Mouse (Mus musculus) cerebellum, postnatal 25 days (tissue): Measurements from ENCODE around the gene Olfr1328.
"Not testable (repeated sequence)": the region's sequence is repeated elsewhere in the genome, so short reads cannot be mapped to it uniquely, and the experiment has no call there.

Experiments used
- DNase-seq, 2 experiments: peaks; one replicate each; pipeline ENCODE4 v3.0.0; 2021; ENCODE audit warnings: mixed read lengths in 2 of 2

Gene Olfr1328

DNA sequence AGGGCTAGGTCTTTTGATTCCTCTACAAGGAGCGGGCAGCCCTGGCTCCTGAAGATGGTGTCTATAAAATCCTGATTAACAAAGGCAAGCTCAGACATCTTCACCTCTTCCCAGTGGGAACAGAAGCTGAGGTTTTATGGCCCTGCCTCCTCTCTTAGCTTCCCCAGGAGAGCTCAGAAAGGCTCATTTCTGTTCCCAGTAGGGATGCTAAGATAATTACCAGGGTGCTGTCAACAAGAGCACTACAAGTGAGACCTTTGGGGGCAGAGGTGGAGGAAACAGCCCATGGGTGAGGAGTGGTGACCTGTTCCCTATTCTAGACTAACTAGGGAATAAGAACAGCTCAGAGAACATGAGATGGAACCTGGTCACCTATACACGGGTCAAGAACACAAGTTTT, at the start of gene Olfr1328:
TSS of gene Olfr1328 (minus strand) at position 101 of the 400 bp plus-strand sequence.
- no peak for DNase-seq

- DNase-seq = no peak
Measured at GRCm38 (mm10) chr4:118985291-118985690, 46.9 kb upstream of the Olfr1328 start.

DNA sequence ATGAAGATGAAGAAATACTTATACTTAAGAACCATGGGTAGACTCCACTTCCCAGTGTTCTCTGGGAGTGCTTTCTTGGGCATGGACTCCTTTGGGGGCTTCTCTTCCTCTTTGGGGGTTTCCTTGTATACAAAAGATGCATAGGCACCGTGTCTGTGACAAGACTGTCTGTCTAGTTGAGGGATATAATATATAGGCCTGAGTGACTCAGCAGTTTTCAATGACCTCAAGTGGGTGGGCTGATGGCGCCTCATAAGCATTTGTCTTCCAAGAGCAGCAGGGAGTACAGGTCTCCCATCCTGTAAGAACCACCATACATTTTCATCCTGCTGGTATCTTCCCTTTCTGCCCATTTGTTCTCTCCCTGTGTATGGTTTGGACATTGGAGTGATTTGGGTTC, 34.9 kb upstream of the Olfr1328 start:
- no peak for DNase-seq

DNA sequence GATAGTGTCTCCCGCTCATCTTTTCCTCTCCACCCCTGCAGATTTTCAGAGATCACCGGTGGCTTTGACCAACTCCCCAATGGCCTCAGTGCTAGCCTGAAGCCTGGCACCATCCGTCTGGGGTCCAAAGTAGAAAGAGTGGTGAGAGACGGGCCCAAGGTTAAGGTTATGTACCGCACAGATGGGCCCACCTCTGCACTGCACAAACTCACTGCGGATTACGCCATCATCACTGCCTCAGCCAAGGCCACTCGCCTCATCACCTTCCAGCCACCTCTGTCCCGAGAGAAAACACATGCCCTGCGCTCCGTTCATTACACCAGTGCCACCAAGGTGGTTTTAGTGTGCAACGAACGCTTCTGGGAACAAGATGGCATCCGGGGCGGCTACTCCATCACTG, 29.3 kb upstream of the Olfr1328 start:
- DNase-seq = no peak

GRCm38 (mm10) chr4:118961141-118961628, 22.8 kb upstream of the Olfr1328 start, which contains the start of gene Lao1:
Gene Lao1 (plus strand): TSS chr4:118961578.
- DNase-seq = peak; percentile 30 to 47

DNA sequence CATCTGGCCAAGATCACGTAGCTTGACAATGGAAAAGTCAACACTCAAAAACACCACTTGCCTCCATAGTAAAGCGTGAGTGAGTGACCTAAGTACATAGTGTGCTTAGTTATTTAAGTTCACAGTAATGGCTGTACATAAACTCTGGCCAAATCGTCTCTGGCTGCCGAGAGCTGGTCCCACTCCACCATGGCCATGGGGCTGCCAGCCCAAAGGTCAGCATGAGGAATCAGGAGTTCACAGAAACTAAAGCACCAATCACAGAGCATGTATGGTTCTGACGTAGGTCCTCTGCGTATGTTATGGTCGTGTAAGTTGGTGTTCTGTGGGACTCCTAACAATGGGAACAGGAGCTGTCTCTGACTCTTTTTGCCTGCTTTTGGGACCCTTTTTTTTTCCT, 20.4 kb upstream of the Olfr1328 start:
- no peak for DNase-seq

DNA sequence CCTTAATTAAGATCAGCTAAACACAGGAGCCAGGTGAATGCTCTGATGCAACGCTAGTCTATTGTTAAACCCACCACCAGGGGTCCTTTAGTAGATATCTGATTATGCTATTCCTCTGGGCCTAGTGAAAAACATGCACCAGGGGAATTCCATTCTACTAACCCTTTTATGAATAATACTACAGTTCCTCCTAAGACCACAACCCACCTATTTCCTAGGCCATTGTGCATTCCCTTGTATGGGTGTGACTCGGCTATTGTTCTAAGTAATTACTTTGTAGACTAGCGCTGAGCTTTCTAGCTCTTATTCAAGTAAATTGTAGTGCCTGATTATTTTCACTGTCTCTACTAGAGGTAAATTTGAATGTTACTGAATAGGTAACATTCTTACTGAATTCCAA, 7.1 kb downstream of the Olfr1328 start:
- DNase-seq = not testable (repeated sequence)

DNA sequence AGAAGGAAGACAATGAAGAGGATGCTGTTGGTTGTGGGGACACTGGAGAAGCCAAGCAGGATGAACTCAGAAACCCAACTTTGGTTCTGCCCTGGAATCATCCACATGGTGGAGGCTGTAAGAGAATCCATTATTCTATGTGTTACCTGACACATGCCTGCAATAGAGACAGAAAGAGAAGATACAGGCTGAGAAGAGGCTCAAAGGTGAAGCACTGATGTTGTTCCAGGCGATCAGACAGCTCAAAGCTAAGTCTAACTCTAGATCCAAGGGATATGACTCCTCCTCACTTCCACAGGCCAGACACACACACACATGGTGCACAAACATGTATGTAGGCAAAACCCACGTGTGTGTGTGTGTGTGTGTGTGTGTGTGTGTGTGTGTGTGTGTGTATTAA, 21.0 kb downstream of the Olfr1328 start, which contains the start of gene Olfr1329:
TSS of gene Olfr1329 (minus strand) at position 101 of the 400 bp plus-strand sequence.
- not testable (repeated sequence) for DNase-seq

GRCm38 (mm10) chr4:118901981-118902380, 36.4 kb downstream of the Olfr1328 start:
- DNase-seq = no peak

DNA sequence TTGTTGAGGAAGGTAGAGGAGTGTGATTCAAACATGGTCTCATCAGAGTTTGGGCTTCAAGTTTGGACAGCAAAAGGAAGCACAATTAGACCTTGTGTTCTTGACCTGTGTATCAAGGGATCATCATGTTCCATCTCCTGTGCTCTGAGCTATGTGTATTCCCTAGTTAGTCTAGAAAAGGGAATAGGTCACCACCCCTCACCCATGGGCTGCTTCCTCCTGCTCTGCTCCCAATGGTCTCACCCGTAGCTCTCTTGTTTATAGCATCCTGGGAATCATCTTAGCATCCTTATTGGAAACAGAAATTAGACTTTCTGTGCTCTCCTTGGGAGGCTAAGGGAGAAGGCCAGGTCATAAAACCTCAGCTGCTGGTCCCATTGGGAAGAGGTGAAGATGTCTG, 50.1 kb downstream of the Olfr1328 start, which contains the start of gene Olfr1330:
TSS of gene Olfr1330 (plus strand) at position 301 of the 400 bp plus-strand sequence.
- DNase-seq = no peak
